Mouse (Mus musculus): ENCODE measurements around the gene Ppip5k2.
"Not testable (repeated sequence)": the region's sequence is repeated elsewhere in the genome, so short reads cannot be mapped to it uniquely, and the experiment has no call there.

The Ppip5k2 gene

DNA sequence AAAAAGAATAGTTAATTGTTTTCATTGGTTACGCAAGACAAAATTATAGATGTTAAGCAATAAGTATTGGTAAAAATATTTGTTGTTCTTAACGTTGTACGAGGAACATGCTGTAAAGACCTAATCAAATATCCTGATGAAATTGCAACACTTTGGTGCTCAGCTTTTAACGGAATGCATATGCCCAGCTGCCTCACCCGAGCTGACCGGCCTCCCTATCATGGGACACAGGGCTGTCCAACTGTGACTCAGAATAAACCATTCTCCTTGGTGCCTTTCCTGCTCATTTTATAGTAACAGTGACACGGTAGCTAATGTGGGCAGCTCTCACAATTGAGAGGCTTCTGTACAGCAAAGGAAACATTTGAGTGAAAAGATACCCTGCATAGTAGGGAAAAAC, 907 bp upstream of the Ppip5k2 start:
- DNase-seq (ENCODE audit: low read depth, low spot score) = no peak
- H3K27me3 ChIP-seq (ENCODE audit: control insufficient read depth, insufficient read depth, low read length, poor library complexity, severe bottlenecking) = no peaks in the 10 kb centered on the region
- H3K36me3 ChIP-seq (ENCODE audit: control insufficient read depth, insufficient read depth, low read length, poor library complexity, severe bottlenecking) = no peaks in the 10 kb centered on the region

DNA sequence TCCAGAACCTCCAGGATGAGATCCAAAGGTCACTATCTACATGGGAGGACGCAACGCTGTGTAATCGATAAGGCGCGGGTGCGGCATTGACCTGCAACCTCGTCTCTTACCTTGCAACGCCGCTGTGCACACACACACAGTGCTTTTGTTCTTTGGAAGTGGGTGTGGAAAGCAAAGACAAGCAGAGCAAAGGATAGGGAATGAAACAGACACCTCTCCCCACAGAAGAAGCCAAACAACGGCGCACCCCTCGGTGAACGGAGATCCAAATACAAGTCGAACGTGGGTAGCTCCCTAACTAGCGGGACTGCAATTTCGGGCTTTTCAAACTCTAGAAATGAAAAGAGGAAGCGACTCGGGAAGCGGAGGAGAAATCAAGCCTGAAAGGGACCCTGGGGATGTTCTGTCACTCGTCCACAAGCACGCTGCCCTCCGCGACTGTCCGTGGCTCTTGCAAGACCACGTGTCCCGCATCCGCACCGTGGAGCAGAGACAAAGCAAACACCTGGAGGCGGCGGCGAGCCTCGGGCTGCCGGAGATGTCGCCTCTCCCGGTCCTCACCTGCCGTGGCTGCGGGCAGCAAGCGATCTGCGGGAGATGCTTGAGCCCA, 812 bp downstream of the Ppip5k2 start:
- Histone ChIP-seq H3K36me3 (ENCODE audit: control insufficient read depth, insufficient read depth, low read length, poor library complexity, severe bottlenecking) (no peaks in the 10 kb centered on the region), H3K27me3 (ENCODE audit: control insufficient read depth, insufficient read depth, low read length, poor library complexity, severe bottlenecking) (no peaks in the 10 kb centered on the region)
- DNase-seq (ENCODE audit: low read depth, low spot score) = peak; percentile 25

DNA sequence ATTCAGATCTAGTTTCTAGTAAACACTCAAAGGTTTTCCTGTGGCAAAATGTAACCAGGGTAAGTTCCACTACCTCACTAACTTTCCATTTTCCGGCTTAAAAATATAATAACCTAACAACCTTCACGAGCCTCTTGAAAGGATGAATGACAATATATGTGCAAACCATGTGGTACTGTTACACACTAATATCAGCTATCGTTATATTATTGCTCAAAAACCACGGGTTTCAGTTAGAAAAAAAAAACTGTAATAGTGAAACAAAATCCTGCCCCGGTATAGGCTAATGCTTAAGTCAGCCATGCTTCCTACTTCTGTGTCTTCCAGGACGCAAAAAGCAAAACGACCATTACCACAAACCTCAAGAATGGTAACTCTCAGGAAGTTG, 1.3 kb downstream of the Ppip5k2 start:
- H3K36me3 ChIP-seq (ENCODE audit: control insufficient read depth, insufficient read depth, low read length, poor library complexity, severe bottlenecking) = no peaks in the 10 kb centered on the region
- H3K27me3 ChIP-seq (ENCODE audit: control insufficient read depth, insufficient read depth, low read length, poor library complexity, severe bottlenecking) = no peaks in the 10 kb centered on the region
- no peak for DNase-seq (ENCODE audit: low read depth, low spot score)

DNA sequence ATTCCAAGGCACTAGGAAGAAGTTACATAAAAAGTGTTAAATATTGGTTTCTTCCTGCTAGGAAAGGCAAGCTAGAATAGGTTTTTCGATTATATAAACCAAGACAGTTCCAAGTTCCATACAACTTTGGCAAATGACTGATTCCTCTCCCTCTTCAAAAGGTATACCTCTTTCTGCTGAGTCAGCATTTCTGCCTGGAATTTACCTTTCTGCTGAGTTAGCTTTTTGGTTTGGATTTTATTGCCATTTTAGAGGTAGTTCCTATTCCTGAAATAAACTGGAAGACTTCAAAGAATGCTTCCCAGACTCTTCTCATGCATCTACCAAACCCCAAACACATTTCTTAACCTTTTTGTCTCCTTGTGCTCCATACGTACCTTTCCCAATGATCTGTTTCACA, 2.1 kb downstream of the Ppip5k2 start:
- H3K36me3 ChIP-seq (ENCODE audit: control insufficient read depth, insufficient read depth, low read length, poor library complexity, severe bottlenecking) = no peaks in the 10 kb centered on the region
- peak; percentile 3 for DNase-seq (ENCODE audit: low read depth, low spot score)
- H3K27me3 ChIP-seq (ENCODE audit: control insufficient read depth, insufficient read depth, low read length, poor library complexity, severe bottlenecking) = no peaks in the 10 kb centered on the region

DNA sequence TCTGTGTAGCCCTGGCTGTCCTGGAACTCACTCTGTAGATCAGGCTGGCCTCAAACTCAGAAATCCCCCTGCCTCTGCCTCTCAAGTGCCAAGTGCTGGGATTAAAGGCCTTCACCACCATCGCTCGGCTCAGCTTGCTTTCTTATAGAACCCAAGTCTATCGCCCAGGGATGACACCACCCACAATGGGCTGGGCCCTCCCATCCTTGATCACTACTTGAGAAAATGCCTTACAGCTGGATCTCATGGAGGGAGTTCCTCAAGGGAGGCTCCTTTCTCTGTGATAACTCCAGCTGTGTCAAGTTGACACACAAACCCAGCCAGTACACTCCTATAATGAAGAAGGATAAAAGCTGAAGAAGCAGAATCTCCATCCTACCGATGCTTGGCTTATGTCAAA, 4.5 kb downstream of the Ppip5k2 start:
- DNase-seq (ENCODE audit: low read depth, low spot score); H3K27me3 ChIP-seq (ENCODE audit: control insufficient read depth, insufficient read depth, low read length, poor library complexity, severe bottlenecking); H3K36me3 ChIP-seq (ENCODE audit: control insufficient read depth, insufficient read depth, low read length, poor library complexity, severe bottlenecking): not testable (repeated sequence)

DNA sequence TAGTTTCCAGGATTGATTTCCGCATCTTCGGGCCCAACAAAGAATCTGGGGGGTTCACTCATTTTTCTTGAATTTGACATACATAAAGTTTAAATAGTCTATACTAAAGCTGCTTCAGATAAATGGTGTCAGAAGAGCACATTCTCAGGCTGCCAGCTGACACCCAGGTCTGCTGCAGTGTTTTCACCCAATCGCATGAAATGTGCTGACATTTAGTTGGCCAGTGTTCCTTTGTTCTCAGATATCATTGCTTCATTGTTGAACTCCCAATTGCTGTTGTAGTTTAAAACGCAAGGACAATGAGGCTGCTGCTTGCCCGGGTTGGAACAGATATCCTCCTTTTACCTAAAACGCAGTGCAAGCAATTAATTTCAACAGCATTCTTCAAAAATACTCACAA, 8.7 kb downstream of the Ppip5k2 start:
- Histone ChIP-seq H3K27me3 (ENCODE audit: control insufficient read depth, insufficient read depth, low read length, poor library complexity, severe bottlenecking) (no peaks in the 10 kb centered on the region), H3K36me3 (ENCODE audit: control insufficient read depth, insufficient read depth, low read length, poor library complexity, severe bottlenecking) (0 out of 2 replicates have a peak, but pooled peaks cover 5% of the 10 kb centered on the region)
- DNase-seq (ENCODE audit: low read depth, low spot score) = no peak

DNA sequence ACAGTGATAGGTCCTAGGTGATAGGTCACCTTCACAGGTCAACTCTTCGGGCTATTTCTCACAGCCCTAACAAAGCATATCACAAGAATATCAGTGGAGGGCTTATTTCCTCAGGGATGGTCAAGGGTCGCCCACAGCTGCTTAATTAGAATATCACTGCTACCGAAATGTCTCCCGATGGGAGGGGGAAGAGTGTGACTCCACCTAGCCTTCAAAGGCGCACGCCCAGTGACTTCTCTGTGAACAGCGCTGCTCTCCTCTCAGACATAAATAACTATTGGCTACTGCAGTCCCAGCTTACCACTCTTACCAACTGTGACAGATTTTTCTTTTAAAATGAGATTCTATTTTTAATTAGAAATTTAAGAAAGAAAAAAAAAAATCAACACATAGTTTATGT, 9.6 kb downstream of the Ppip5k2 start:
- Histone ChIP-seq H3K36me3 (ENCODE audit: control insufficient read depth, insufficient read depth, low read length, poor library complexity, severe bottlenecking) (peaks cover 5% of the 10 kb centered on the region; the same call in 1 of the 2 replicates), H3K27me3 (ENCODE audit: control insufficient read depth, insufficient read depth, low read length, poor library complexity, severe bottlenecking) (no peaks in the 10 kb centered on the region)
- DNase-seq (ENCODE audit: low read depth, low spot score) = no peak

DNA sequence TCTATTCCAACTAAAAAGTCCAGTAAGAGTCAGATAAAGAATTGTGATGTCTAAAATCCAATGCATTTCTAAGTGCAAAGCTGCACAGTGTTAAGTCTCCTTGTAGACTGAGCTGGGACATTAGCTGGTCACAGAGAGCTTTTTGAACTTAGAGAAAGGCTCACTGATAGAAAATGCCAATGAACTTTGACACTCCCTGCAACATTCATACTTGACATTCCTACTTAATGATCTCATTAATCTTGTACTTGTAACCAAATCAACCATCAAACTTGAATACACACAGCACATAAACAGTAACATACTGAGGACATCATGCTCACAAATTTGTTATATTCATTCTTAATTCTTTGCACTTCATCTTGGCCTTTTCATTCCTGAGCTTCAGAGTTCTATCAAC, 10.4 kb downstream of the Ppip5k2 start:
- no peak for DNase-seq (ENCODE audit: low read depth, low spot score)
- no peaks in the 10 kb centered on the region for H3K27me3 ChIP-seq (ENCODE audit: control insufficient read depth, insufficient read depth, low read length, poor library complexity, severe bottlenecking)

DNA sequence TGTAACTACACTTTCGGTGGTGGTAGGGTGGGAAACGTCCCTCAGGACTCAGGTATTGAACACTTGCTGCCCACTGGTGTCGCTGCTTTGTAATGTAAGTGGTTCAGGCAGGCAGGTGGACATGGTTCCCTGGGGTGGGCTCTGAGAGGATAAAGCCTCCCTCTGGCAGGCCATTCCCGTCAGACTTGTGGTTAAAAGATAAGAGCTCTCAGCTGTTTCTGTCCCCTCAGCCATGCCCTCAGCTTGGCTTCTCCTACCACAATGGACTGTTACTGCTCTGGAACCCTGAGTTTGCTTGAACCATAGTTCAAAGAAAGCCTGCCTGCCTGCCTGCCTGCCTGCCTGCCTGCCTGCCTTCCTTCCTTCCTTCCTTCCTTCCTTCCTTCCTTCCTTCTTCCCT, 15.8 kb downstream of the Ppip5k2 start:
- DNase-seq (ENCODE audit: low read depth, low spot score) = no peak
- Histone ChIP-seq H3K27me3 (ENCODE audit: control insufficient read depth, insufficient read depth, low read length, poor library complexity, severe bottlenecking) (no peaks in the 10 kb centered on the region), H3K36me3 (ENCODE audit: control insufficient read depth, insufficient read depth, low read length, poor library complexity, severe bottlenecking) (peaks cover 13% of the 10 kb centered on the region)

More for the DNA sequence above, 10.4 kb downstream of the Ppip5k2 start:
- H3K36me3 ChIP-seq (ENCODE audit: control insufficient read depth, insufficient read depth, low read length, poor library complexity, severe bottlenecking) = peaks cover 9% of the 10 kb centered on the region; the same call in 1 of the 2 replicates

DNA sequence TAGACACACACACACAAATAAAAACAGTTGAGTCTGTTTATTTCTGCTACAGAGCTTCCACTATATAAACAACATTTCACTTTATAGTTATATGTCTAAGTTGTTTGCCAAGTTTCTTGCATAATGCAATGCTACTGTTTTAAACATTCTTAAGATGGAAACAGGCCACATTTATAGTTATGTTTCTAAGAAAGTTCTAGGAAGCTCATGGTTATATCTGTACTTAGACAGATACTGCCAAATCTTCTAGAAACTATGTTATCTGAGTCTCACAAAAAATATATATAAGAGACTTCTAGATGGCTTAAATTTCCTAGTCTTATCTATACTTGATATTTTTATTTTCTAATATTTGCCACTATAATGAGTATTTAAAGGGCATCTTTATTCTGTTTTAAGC, 17.0 kb downstream of the Ppip5k2 start:
- Histone ChIP-seq H3K27me3 (ENCODE audit: control insufficient read depth, insufficient read depth, low read length, poor library complexity, severe bottlenecking) (no peaks in the 10 kb centered on the region), H3K36me3 (ENCODE audit: control insufficient read depth, insufficient read depth, low read length, poor library complexity, severe bottlenecking) (peaks cover 15% of the 10 kb centered on the region)
- no peak for DNase-seq (ENCODE audit: low read depth, low spot score)

DNA sequence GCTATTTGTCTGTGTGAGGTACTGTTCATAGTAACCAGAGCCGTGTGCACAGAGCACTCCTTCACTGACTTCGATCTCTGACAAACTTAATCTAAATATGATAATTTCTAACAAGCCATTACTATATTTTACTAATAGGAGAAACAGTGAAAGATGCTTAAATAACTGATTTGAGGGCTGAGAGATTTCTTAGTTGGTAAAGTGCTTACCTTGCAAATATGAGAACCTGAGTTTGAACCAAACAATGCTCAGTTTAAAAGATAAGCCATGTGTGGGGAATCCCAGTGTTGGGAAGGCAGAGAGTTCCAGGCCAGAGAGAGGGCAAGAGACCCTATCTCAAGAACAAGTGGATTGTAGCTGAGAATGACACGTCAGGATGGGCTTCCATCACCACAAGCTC, 22.0 kb downstream of the Ppip5k2 start:
- no peaks in the 10 kb centered on the region; the same call in 1 of the 2 replicates for H3K27me3 ChIP-seq (ENCODE audit: control insufficient read depth, insufficient read depth, low read length, poor library complexity, severe bottlenecking)
- no peak for DNase-seq (ENCODE audit: low read depth, low spot score)
- H3K36me3 ChIP-seq (ENCODE audit: control insufficient read depth, insufficient read depth, low read length, poor library complexity, severe bottlenecking) = peaks cover 16% of the 10 kb centered on the region

DNA sequence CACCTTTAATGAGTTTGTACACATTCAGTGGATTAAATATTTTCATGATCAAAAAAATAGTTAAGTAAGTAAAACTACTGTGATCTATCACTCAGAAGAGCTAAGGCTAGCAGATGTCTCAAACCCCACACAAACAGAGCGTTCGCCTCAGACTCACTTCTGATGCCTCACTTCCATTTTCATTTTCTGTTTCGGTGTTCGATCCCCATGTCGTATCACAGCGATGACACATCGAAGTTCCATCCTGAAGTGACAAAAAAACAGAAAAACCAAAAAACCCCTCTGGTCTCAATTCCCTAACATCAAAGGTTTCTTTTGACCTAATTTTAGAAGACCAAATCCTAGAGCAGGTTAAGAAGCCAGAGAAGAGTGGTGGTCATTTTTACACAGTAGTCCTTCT, 23.9 kb downstream of the Ppip5k2 start:
- DNase-seq (ENCODE audit: low read depth, low spot score) = no peak
- Histone ChIP-seq H3K36me3 (ENCODE audit: control insufficient read depth, insufficient read depth, low read length, poor library complexity, severe bottlenecking) (peaks cover 14% of the 10 kb centered on the region), H3K27me3 (ENCODE audit: control insufficient read depth, insufficient read depth, low read length, poor library complexity, severe bottlenecking) (no peaks in the 10 kb centered on the region; the same call in 1 of the 2 replicates)

DNA sequence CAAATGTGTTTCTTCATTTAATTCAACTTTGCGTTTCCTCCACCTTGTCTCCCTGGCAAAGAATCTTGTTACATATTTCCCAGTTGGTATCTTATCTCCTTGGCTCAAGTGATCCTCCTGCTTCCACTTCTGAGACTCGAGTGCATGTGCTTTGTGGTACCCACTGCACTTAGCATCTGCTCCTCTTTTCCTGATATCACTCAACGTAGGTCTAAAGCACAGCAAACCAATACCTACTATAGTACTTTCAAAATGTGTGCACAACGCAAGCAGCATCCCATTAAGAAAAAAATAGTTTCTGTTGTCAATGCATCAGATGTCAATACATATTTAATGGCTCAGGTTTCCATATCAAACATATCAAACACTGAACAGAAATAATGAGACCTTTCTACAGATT, 24.5 kb downstream of the Ppip5k2 start:
- H3K36me3 ChIP-seq (ENCODE audit: control insufficient read depth, insufficient read depth, low read length, poor library complexity, severe bottlenecking) = peaks cover 13% of the 10 kb centered on the region
- H3K27me3 ChIP-seq (ENCODE audit: control insufficient read depth, insufficient read depth, low read length, poor library complexity, severe bottlenecking) = no peaks in the 10 kb centered on the region; the same call in 1 of the 2 replicates
- DNase-seq (ENCODE audit: low read depth, low spot score) = no peak

DNA sequence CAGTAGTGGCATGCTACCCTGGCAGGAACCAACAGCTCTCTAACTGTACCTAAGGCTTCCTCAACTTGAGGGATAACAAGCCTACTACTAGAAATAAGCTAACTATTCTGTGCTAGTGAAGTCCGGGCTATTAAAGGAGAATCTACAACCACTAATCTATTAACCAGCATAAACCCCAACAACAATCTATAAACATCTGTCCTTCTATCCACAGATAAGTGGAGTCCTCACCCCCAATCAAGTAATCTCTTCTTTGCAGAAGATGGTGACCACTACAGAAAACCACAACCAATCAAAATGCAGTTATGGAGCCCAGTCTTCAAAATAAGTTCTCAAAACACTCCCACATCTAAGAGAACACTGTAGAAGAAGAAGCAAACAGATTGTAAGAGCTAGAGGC, 27.1 kb downstream of the Ppip5k2 start:
- no peak for DNase-seq (ENCODE audit: low read depth, low spot score)
- peaks cover 12% of the 10 kb centered on the region for H3K36me3 ChIP-seq (ENCODE audit: control insufficient read depth, insufficient read depth, low read length, poor library complexity, severe bottlenecking)
- H3K27me3 ChIP-seq (ENCODE audit: control insufficient read depth, insufficient read depth, low read length, poor library complexity, severe bottlenecking) = no peaks in the 10 kb centered on the region; the same call in 1 of the 2 replicates

DNA sequence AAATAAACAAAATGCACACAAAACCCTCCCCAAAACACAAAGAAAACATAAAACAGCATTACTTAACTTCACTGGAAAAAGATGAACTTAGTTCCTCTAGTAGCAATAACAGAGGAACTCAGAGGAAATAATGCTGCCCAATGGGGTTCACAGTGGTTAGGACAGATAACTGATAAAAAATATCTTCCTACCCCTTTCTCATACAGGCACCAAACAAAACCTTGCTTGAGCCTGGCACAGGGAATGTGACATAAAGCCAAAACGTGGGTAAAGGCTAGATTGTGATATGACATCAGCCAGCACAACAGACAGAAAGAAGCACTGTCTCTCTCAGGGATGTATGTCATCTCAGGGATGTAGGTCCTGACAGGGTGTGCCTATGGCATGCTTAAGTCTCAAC, 40.9 kb downstream of the Ppip5k2 start:
- H3K27me3 ChIP-seq (ENCODE audit: control insufficient read depth, insufficient read depth, low read length, poor library complexity, severe bottlenecking) = no peaks in the 10 kb centered on the region
- DNase-seq (ENCODE audit: low read depth, low spot score) = no peak

DNA sequence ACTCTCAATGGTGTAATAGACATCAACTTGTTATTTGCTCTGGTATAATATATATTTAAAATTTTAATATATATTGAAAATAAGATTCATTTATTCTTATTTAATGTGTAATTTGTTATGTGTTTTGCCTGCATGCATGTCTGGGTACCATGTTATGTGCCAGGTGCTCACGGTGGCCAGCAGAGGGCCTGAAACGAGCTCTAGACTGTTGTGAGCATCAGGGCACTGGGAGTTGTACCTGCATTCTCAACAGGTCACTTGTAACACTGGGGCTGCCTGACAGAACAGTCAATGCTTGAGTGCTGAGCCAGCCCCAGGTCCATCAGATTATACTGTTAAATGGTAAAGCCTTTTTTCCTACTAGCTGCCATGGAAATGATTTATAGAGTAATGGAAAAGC, 43.5 kb downstream of the Ppip5k2 start:
- no peaks in the 10 kb centered on the region for H3K27me3 ChIP-seq (ENCODE audit: control insufficient read depth, insufficient read depth, low read length, poor library complexity, severe bottlenecking)
- peaks cover 8% of the 10 kb centered on the region for H3K36me3 ChIP-seq (ENCODE audit: control insufficient read depth, insufficient read depth, low read length, poor library complexity, severe bottlenecking)
- peak; percentile 19 for DNase-seq (ENCODE audit: low read depth, low spot score)

More for the DNA sequence above, 40.9 kb downstream of the Ppip5k2 start:
- peaks cover 6% of the 10 kb centered on the region for H3K36me3 ChIP-seq (ENCODE audit: control insufficient read depth, insufficient read depth, low read length, poor library complexity, severe bottlenecking)

Data from splenic B cell, adult 2 months (primary cell).